In the genomic region with DNA sequence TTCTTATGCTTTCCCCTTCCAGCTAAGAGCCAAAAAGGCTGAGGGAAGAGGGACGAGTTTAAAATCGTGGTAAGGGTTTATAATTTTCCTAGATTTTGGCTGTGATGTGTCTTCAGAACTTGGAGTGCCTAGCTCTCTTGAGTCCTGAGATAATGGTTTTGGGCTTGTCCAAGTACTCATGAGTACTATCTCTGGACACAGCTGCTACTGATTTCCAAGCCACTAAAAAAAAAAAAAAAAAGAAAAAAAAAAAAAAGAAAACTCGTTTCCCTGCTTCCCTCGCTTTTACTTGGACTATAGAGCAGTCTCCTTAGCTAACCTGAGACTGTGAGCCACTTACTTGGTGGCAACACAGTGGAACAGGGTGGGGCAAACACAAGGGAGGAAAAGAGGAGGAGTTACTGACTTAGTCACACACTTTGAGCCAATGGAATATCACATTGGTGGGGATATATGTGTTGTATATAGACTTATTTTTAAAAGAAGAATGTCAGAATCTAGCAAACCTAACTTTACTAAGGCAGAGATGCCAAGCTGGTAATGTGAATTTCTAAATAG, we compare ENCODE assay signal across 21 mouse cellular contexts. TPM values are rescaled to one million over a fixed set of nuclear protein-coding genes. Genes with fewer than 3 reads are reported as not detected.
DNase-seq lines count a peak whose midpoint lies in the region; ATAC-seq and TF ChIP-seq lines count a peak whose summit lies in the region.
"Had no signal": no experiment of that assay in that cellular context is flagged by ENCODE, and none has a peak within 500 bp of the region (broad histone marks: within the 10 kb centered on the region; RNA-seq: fewer than 3 reads in every experiment).

No protein-coding gene starts in this region.

- no peak for TF ChIP-seq CTCF in gastrocnemius, adult 2 months (IDR thresholded peaks at IDR 0.05)
- TF ChIP-seq CTCF in MEL (IDR thresholded peaks at IDR 0.05 in 2 of 3, conservative IDR thresholded peaks at IDR 0.05 in 1 of 3; ENCODE audit: control insufficient read depth in 1 of 3, insufficient read depth in 1 of 3, low read depth in 2 of 3, low read length in 3 of 3, poor library complexity in 1 of 3, severe bottlenecking in 1 of 3) = no peak

- H3K4me1 ChIP-seq in MEL (ENCODE audit: control insufficient read depth in 1 of 2, insufficient read depth in 2 of 2, low read length in 2 of 2) = peaks cover 0 to 2% of the 10 kb centered on the region in 2 experiments; a peak in 2 of 4 replicates
- H3K4me1 ChIP-seq: embryonic facial prominence, embryonic 13.5 days; embryonic facial prominence, embryonic 15.5 days; forebrain, embryonic 10.5 days; forebrain, embryonic 12.5 days had no signal

- H3K4me3 ChIP-seq in gastrocnemius, adult 2 months = no peak overlapping the region
- H3K4me3 ChIP-seq in MEL (ENCODE audit: control insufficient read depth in 1 of 2, insufficient read depth in 1 of 2, low read depth in 2 of 2, low read length in 2 of 2) = no peak overlapping the region
- H3K4me3 ChIP-seq: embryonic facial prominence, embryonic 13.5 days; embryonic facial prominence, embryonic 15.5 days; forebrain, embryonic 10.5 days; forebrain, embryonic 12.5 days had no signal

- TF ChIP-seq POLR2A in MEL (IDR thresholded peaks at IDR 0.05; ENCODE audit: control insufficient read depth in 1 of 2, insufficient read depth in 1 of 2, low read depth in 1 of 2, low read length in 2 of 2, poor library complexity in 1 of 2) = no peak

- no peaks in the 10 kb centered on the region for H3K9me3 ChIP-seq in MEL (replicated peaks; ENCODE audit: insufficient read depth, low read length)
- H3K9me3 ChIP-seq: embryonic facial prominence, embryonic 13.5 days; embryonic facial prominence, embryonic 15.5 days; forebrain, embryonic 10.5 days; forebrain, embryonic 12.5 days; G1E had no signal

- DNase-seq in gastrocnemius, adult 2 months = no peak
- DNase-seq in gastrocnemius, postnatal 14 days = no peak
- peak; percentile 36 for DNase-seq in MEL (ENCODE audit: low read depth, low spot score)
- DNase-seq in heart, postnatal 10 days = no peak
- no peak for DNase-seq in thymus, postnatal 10 days (ENCODE audit: low spot score in 2 of 2)
- DNase-seq: adrenal gland, postnatal 10 days; adrenal gland, postnatal 25 days; B cell, adult 2 months; cerebellum, adult 11 months; embryo, embryonic 11 days; forebrain, postnatal 0 days had no signal

- no peaks in the 10 kb centered on the region; a peak in 3 of 4 replicates for H3K36me3 ChIP-seq in MEL (ENCODE audit: control insufficient read depth in 1 of 2, insufficient read depth in 2 of 2, low read length in 2 of 2)
- H3K36me3 ChIP-seq: embryonic facial prominence, embryonic 13.5 days; embryonic facial prominence, embryonic 15.5 days; forebrain, embryonic 10.5 days; forebrain, embryonic 12.5 days had no signal

- H3K27ac ChIP-seq in gastrocnemius, adult 2 months = peak overlapping the region; percentile 40; the same call in 1 of the 2 replicates
- no peak overlapping the region for H3K27ac ChIP-seq in MEL (ENCODE audit: control insufficient read depth, low read depth, low read length)
- H3K27ac ChIP-seq: embryonic facial prominence, embryonic 13.5 days; embryonic facial prominence, embryonic 15.5 days; forebrain, embryonic 10.5 days; forebrain, embryonic 12.5 days had no signal

- no peak for TF ChIP-seq RAD21 in MEL (IDR thresholded peaks at IDR 0.05; ENCODE audit: low read depth, low read length)

- no peaks in the 10 kb centered on the region for H3K27me3 ChIP-seq in MEL (ENCODE audit: control insufficient read depth in 1 of 2, insufficient read depth in 2 of 2, low read length in 2 of 2)
- H3K27me3 ChIP-seq: CH12.LX had no signal

- H3K79me2 ChIP-seq in MEL (ENCODE audit: control insufficient read depth, insufficient read depth, low read length, poor library complexity) = no peaks in the 10 kb centered on the region

- peak; percentile 63; the same call in 1 of the 2 replicates for ATAC-seq in erythroid progenitor cell, adult 5-6 weeks (replicated peaks; ENCODE audit: low FRiP score, poor library complexity, severe bottlenecking)
- peak; percentile 80 for ATAC-seq in megakaryocyte-erythroid progenitor cell, adult 5-6 weeks (replicated peaks; ENCODE audit: low FRiP score, low TSS enrichment, poor library complexity, severe bottlenecking)
- ATAC-seq: CD4-positive, CD25-positive, alpha-beta regulatory T cell, adult 4 months; forebrain, embryonic 14.5 days; forebrain, postnatal 0 days had no signal

- no peak overlapping the region for H3K9ac ChIP-seq in MEL (ENCODE audit: control insufficient read depth, low read depth, low read length, poor library complexity, severe bottlenecking)
- H3K9ac ChIP-seq: embryonic facial prominence, embryonic 13.5 days; embryonic facial prominence, embryonic 15.5 days; forebrain, embryonic 12.5 days; forebrain, postnatal 0 days had no signal

- intact Hi-C loops in gastrocnemius, adult 2 months (cut with DNase I) = no loop called here
- intact Hi-C loops in gastrocnemius, postnatal 14 days (cut with DNase I; ENCODE audit: low total_unique reads) = no loop called here
- intact Hi-C loops in heart, postnatal 10 days (cut with DNase I) = no loop called here

- no peak for TF ChIP-seq EP300 in MEL (IDR thresholded peaks at IDR 0.05; ENCODE audit: low read depth in 1 of 2, low read length in 2 of 2)

TF ChIP-seq in MEL, 35 proteins besides CTCF, POLR2A, EP300 and RAD21:
- TF ChIP-seq HCFC1 (IDR thresholded peaks at IDR 0.05; ENCODE audit: low read depth, low read length) (no peak), JUND (IDR thresholded peaks at IDR 0.05; ENCODE audit: low read depth, low read length) (no peak), SMC3 (IDR thresholded peaks at IDR 0.05; ENCODE audit: low read depth, low read length) (no peak), ETS1 (IDR thresholded peaks at IDR 0.05; ENCODE audit: low read depth, low read length) (peak; percentile 29; the same call in 1 of the 2 replicates), POLR2AphosphoS5 (IDR thresholded peaks at IDR 0.05; ENCODE audit: borderline replicate concordance, low read depth, low read length) (no peak), CHD1 (IDR thresholded peaks at IDR 0.05; ENCODE audit: low read depth, low read length) (no peak), GABPA (IDR thresholded peaks at IDR 0.05; ENCODE audit: low read depth, low read length) (no peak), ZNF384 (IDR thresholded peaks at IDR 0.05; ENCODE audit: low read depth, low read length) (peak; percentile 75)
TF ChIP-seq in MEL: peak in this region for 2.

RNA-seq across cellular contexts. Expression of a gene that starts 11.2 kb away (rescaled TPM):
- 100 to 1,000 TPM; 243 to 420 TPM for total RNA-seq in gastrocnemius, adult 2 months (2021)
- 100 to 1,000 TPM; 119 to 244 TPM for total RNA-seq in gastrocnemius, postnatal 14 days (2021)
- 29.5 and 35.9 TPM in 2 replicates for total RNA-seq in MEL (2012; rRNA removed)
- polyA plus RNA-seq in MEL (2012; ENCODE audit: insufficient read depth in 1 of 2, insufficient read length in 2 of 2, low read depth in 1 of 2, low replicate concordance in 2 of 2, missing spikeins in 1 of 2) = 10 to 100 TPM in 1 of 2 experiments, not detected in 1; 32.7 TPM
- total RNA-seq in erythroid progenitor cell, adult 5-6 weeks (2015; ENCODE audit: low replicate concordance) = 7.1 and 15.9 TPM in 2 replicates
- total RNA-seq in erythroid progenitor cell, adult 5-6 weeks (2017; ENCODE audit: low replicate concordance) = 4.9 and 15.8 TPM in 2 replicates
- total RNA-seq in megakaryocyte-erythroid progenitor cell, adult 5-6 weeks (2014; fragmentation: Nextera tagmentation) = 10.3 and 17.6 TPM in 2 replicates
- total RNA-seq in megakaryocyte-erythroid progenitor cell, adult 5-6 weeks (2017) = 20.5 and 24.5 TPM in 2 replicates
- 100 to 1,000 TPM; 138 to 195 TPM for total RNA-seq in heart, postnatal 10 days (2021)
